Mouse (Mus musculus): ENCODE measurements around the gene Entpd5. TPM values are rescaled to one million over a fixed set of nuclear protein-coding genes. Genes with fewer than 3 reads are reported as not detected.

The Entpd5 gene
- 19.0 and 20.1 TPM in 2 replicates for polyA plus RNA-seq (2014; fragmentation: Nextera tagmentation; extraction: Ambion mirVana)

- peak within 1 kb of the TSS; percentile 87 for H3K9ac ChIP-seq (ENCODE audit: low read depth, low read length)
- no peaks in the 10 kb centered on the region for H3K9me3 ChIP-seq (ENCODE audit: control insufficient read depth, low read length)
- no peaks in the 10 kb centered on the region for H3K36me3 ChIP-seq (ENCODE audit: control insufficient read depth, insufficient read depth, low read length)
- peaks cover 3% of the 10 kb centered on the region; the same call in 1 of the 2 replicates for H3K4me1 ChIP-seq (ENCODE audit: control insufficient read depth, insufficient read depth, low read length)
- H3K27ac ChIP-seq (replicated peaks; ENCODE audit: low read depth, low read length), result peak within 1 kb of the TSS; percentile 83
- peak; percentile 90 for DNase-seq (ENCODE audit: low spot score)
- peak; percentile 93 for ATAC-seq (ENCODE audit: low read depth)
- peak within 1 kb of the TSS; percentile 74 for H3K4me3 ChIP-seq (ENCODE audit: low read depth, low read length)
- H3K27me3 ChIP-seq (replicated peaks; ENCODE audit: control insufficient read depth, insufficient read depth, low read length), result no peaks in the 10 kb centered on the region
- H3K4me2 ChIP-seq (ENCODE audit: low read depth, low read length), result peak within 1 kb of the TSS; percentile 85
- 2% methylated on average over 31 of the region's 63 CpGs for WGBS
Observed at GRCm38 (mm10) chr12:84408819-84409507, at the start of gene Entpd5, which contains the start of gene Bbof1. TSS of gene Entpd5 (minus strand) at chr12:84409029. TSS of gene Bbof1 (plus strand) at chr12:84409071.

GRCm38 (mm10) chr12:84456911-84457310 is 48.1 kb upstream of the Entpd5 start:
- Histone ChIP-seq H3K27ac (replicated peaks; ENCODE audit: low read depth, low read length) (no peak overlapping the region), H3K4me2 (ENCODE audit: low read depth, low read length) (no peak overlapping the region), H3K4me1 (ENCODE audit: control insufficient read depth, insufficient read depth, low read length) (no peaks in the 10 kb centered on the region; the same call in 1 of the 2 replicates), H3K4me3 (ENCODE audit: low read depth, low read length) (no peak overlapping the region), H3K36me3 (ENCODE audit: control insufficient read depth, insufficient read depth, low read length) (peaks cover 34% of the 10 kb centered on the region), H3K9me3 (ENCODE audit: control insufficient read depth, low read length) (no peaks in the 10 kb centered on the region), H3K9ac (ENCODE audit: low read depth, low read length) (no peak overlapping the region), H3K27me3 (replicated peaks; ENCODE audit: control insufficient read depth, insufficient read depth, low read length) (no peaks in the 10 kb centered on the region)
- no peak for ATAC-seq (ENCODE audit: low read depth)
- 92% methylated on average over 3 of the region's 3 CpGs for WGBS
- DNase-seq (ENCODE audit: low spot score), result no peak

- ATAC-seq (ENCODE audit: low read depth), result no peak
- Histone ChIP-seq H3K9me3 (ENCODE audit: control insufficient read depth, low read length) (no peaks in the 10 kb centered on the region), H3K9ac (ENCODE audit: low read depth, low read length) (peak overlapping the region; percentile 71), H3K4me2 (ENCODE audit: low read depth, low read length) (peak overlapping the region; percentile 72), H3K4me1 (ENCODE audit: control insufficient read depth, insufficient read depth, low read length) (no peaks in the 10 kb centered on the region; the same call in 1 of the 2 replicates), H3K36me3 (ENCODE audit: control insufficient read depth, insufficient read depth, low read length) (no peaks in the 10 kb centered on the region), H3K27ac (replicated peaks; ENCODE audit: low read depth, low read length) (peak overlapping the region; percentile 49), H3K27me3 (replicated peaks; ENCODE audit: control insufficient read depth, insufficient read depth, low read length) (no peaks in the 10 kb centered on the region), H3K4me3 (ENCODE audit: low read depth, low read length) (peak overlapping the region; percentile 62)
- under 1% methylated on average over 11 of the region's 11 CpGs for WGBS
- DNase-seq (ENCODE audit: low spot score), result peak; percentile 4
Observed at GRCm38 (mm10) chr12:84451801-84452200, 43.0 kb upstream of the Entpd5 start.

GRCm38 (mm10) chr12:84450718-84451646 is 42.2 kb upstream of the Entpd5 start, which contains the start of the genes Aldh6a1 and Lin52:
TSS of gene Aldh6a1 (minus strand) at chr12:84451004.
TSS of gene Lin52 (plus strand) at chr12:84451422.
- WGBS, result under 1% methylated on average over 44 of the region's 49 CpGs
- Histone ChIP-seq H3K9ac (ENCODE audit: low read depth, low read length) (peak within 1 kb of the TSS; percentile 71), H3K4me2 (ENCODE audit: low read depth, low read length) (peak within 1 kb of the TSS; percentile 72), H3K9me3 (ENCODE audit: control insufficient read depth, low read length) (no peaks in the 10 kb centered on the region), H3K36me3 (ENCODE audit: control insufficient read depth, insufficient read depth, low read length) (no peaks in the 10 kb centered on the region), H3K27me3 (replicated peaks; ENCODE audit: control insufficient read depth, insufficient read depth, low read length) (no peaks in the 10 kb centered on the region), H3K4me1 (ENCODE audit: control insufficient read depth, insufficient read depth, low read length) (no peaks in the 10 kb centered on the region; the same call in 1 of the 2 replicates), H3K27ac (replicated peaks; ENCODE audit: low read depth, low read length) (peak within 1 kb of the TSS; percentile 56), H3K4me3 (ENCODE audit: low read depth, low read length) (peak within 1 kb of the TSS; percentile 62)
- DNase-seq (ENCODE audit: low spot score) (peak; percentile 100), ATAC-seq (ENCODE audit: low read depth) (peak; percentile 98)

GRCm38 (mm10) chr12:84450351-84450717 is 41.5 kb upstream of the Entpd5 start:
- H3K9ac ChIP-seq (ENCODE audit: low read depth, low read length), result peak overlapping the region; percentile 69

GRCm38 (mm10) chr12:84449887-84450286 is 41.1 kb upstream of the Entpd5 start:
- H3K4me1 ChIP-seq (ENCODE audit: control insufficient read depth, insufficient read depth, low read length), result no peaks in the 10 kb centered on the region; the same call in 1 of the 2 replicates
- 49% methylated on average over 10 of the region's 10 CpGs for WGBS
- no peaks in the 10 kb centered on the region for H3K9me3 ChIP-seq (ENCODE audit: control insufficient read depth, low read length)
- peak overlapping the region; percentile 72 for H3K4me2 ChIP-seq (ENCODE audit: low read depth, low read length)
- H3K4me3 ChIP-seq (ENCODE audit: low read depth, low read length), result peak overlapping the region; percentile 62
- no peak overlapping the region for H3K27ac ChIP-seq (replicated peaks; ENCODE audit: low read depth, low read length)
- no peaks in the 10 kb centered on the region for H3K27me3 ChIP-seq (replicated peaks; ENCODE audit: control insufficient read depth, insufficient read depth, low read length)
- no peaks in the 10 kb centered on the region for H3K36me3 ChIP-seq (ENCODE audit: control insufficient read depth, insufficient read depth, low read length)
- H3K9ac ChIP-seq (ENCODE audit: low read depth, low read length), result peak overlapping the region; percentile 69; the same call in 1 of the 2 replicates
- DNase-seq (ENCODE audit: low spot score) (no peak), ATAC-seq (ENCODE audit: low read depth) (no peak)

More at GRCm38 (mm10) chr12:84450351-84450717, 41.5 kb upstream of the Entpd5 start:
- Histone ChIP-seq H3K36me3 (ENCODE audit: control insufficient read depth, insufficient read depth, low read length) (no peaks in the 10 kb centered on the region), H3K4me1 (ENCODE audit: control insufficient read depth, insufficient read depth, low read length) (no peaks in the 10 kb centered on the region; the same call in 1 of the 2 replicates), H3K27me3 (replicated peaks; ENCODE audit: control insufficient read depth, insufficient read depth, low read length) (no peaks in the 10 kb centered on the region), H3K4me3 (ENCODE audit: low read depth, low read length) (peak overlapping the region; percentile 62), H3K4me2 (ENCODE audit: low read depth, low read length) (peak overlapping the region; percentile 72), H3K9me3 (ENCODE audit: control insufficient read depth, low read length) (no peaks in the 10 kb centered on the region), H3K27ac (replicated peaks; ENCODE audit: low read depth, low read length) (peak overlapping the region; percentile 56; the same call in 1 of the 2 replicates)
- ATAC-seq (ENCODE audit: low read depth) (no peak), DNase-seq (ENCODE audit: low spot score) (peak; percentile 23)
- 0% methylated on average over 6 of the region's 6 CpGs for WGBS

- 86% methylated on average over 6 of the region's 6 CpGs for WGBS
- Histone ChIP-seq H3K9ac (ENCODE audit: low read depth, low read length) (no peak overlapping the region), H3K27me3 (replicated peaks; ENCODE audit: control insufficient read depth, insufficient read depth, low read length) (no peaks in the 10 kb centered on the region), H3K27ac (replicated peaks; ENCODE audit: low read depth, low read length) (no peak overlapping the region), H3K4me3 (ENCODE audit: low read depth, low read length) (no peak overlapping the region), H3K9me3 (ENCODE audit: control insufficient read depth, low read length) (no peaks in the 10 kb centered on the region), H3K4me1 (ENCODE audit: control insufficient read depth, insufficient read depth, low read length) (no peaks in the 10 kb centered on the region; the same call in 1 of the 2 replicates), H3K4me2 (ENCODE audit: low read depth, low read length) (no peak overlapping the region), H3K36me3 (ENCODE audit: control insufficient read depth, insufficient read depth, low read length) (no peaks in the 10 kb centered on the region)
- no peak for ATAC-seq (ENCODE audit: low read depth)
- no peak for DNase-seq (ENCODE audit: low spot score)
Observed at GRCm38 (mm10) chr12:84448181-84448580, 39.4 kb upstream of the Entpd5 start.

GRCm38 (mm10) chr12:84447386-84447785 is 38.6 kb upstream of the Entpd5 start:
- H3K4me1 ChIP-seq (ENCODE audit: control insufficient read depth, insufficient read depth, low read length), result no peaks in the 10 kb centered on the region; the same call in 1 of the 2 replicates
- DNase-seq (ENCODE audit: low spot score), result no peak
- no peak for ATAC-seq (ENCODE audit: low read depth)
- WGBS, result 78% methylated on average over 1 of the region's 1 CpGs
- no peaks in the 10 kb centered on the region for H3K9me3 ChIP-seq (ENCODE audit: control insufficient read depth, low read length)
- no peak overlapping the region for H3K4me2 ChIP-seq (ENCODE audit: low read depth, low read length)
- H3K27me3 ChIP-seq (replicated peaks; ENCODE audit: control insufficient read depth, insufficient read depth, low read length), result no peaks in the 10 kb centered on the region
- no peak overlapping the region for H3K4me3 ChIP-seq (ENCODE audit: low read depth, low read length)
- H3K27ac ChIP-seq (replicated peaks; ENCODE audit: low read depth, low read length), result no peak overlapping the region
- H3K9ac ChIP-seq (ENCODE audit: low read depth, low read length), result no peak overlapping the region
- 0 out of 2 replicates have a peak, but pooled peaks cover 3% of the 10 kb centered on the region for H3K36me3 ChIP-seq (ENCODE audit: control insufficient read depth, insufficient read depth, low read length)
